Mouse (Mus musculus): Measurements from ENCODE around the gene Sec14l5.

DNA sequence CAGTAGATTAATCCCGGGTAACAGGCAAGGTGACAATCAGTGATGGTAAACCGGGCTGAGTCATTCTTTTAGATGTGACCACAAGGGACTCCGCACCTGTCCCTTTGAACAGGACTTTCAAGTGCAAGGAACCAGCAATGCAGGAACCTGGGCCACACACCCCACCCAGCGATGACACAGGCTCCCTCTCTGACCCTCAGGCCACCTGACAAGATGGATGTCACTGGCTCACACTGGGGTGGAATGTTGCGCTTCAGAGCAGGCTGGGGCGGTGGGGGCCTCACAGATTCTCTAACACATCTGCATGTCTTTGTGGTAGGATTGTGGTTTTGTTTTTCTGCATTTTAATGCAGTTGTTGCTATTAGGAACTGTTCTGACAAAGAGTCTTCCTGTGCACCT is 23.4 kb upstream of the Sec14l5 start:
- TF ChIP-seq CTCF (IDR thresholded peaks at IDR 0.05; ENCODE audit: low read depth, low read length) = no peak
- no peak for TF ChIP-seq POLR2A (IDR thresholded peaks at IDR 0.05; ENCODE audit: extremely low read depth, insufficient read depth, low read length)
